Mouse (Mus musculus) induced T-regulatory cell, adult 2 months (primary cell): ENCODE data around the gene Pkp1.
A peak's percentile ranks its signal among the peaks of the same experiment; 100 is the strongest.

Experiments used
- DNase-seq: peaks from one replicate; pipeline ENCODE4 v3.0.0-alpha.2; 2012; ENCODE audit warnings: low read depth

Gene Pkp1

GRCm38 (mm10) chr1:135856070-135856469 is 62.9 kb downstream of the Pkp1 start:
- no peak for DNase-seq

GRCm38 (mm10) chr1:135855344-135855687 is 63.7 kb downstream of the Pkp1 start:
- no peak for DNase-seq

- DNase-seq, result no peak
These were observed 64.2 kb downstream of the Pkp1 start for GRCm38 (mm10) chr1:135854591-135855343.

GRCm38 (mm10) chr1:135853200-135853599 is 65.8 kb downstream of the Pkp1 start:
- no peak for DNase-seq

GRCm38 (mm10) chr1:135852044-135852756 is 66.8 kb downstream of the Pkp1 start:
- DNase-seq, result no peak

GRCm38 (mm10) chr1:135850722-135851512 is 68.1 kb downstream of the Pkp1 start:
- no peak for DNase-seq

GRCm38 (mm10) chr1:135847611-135848351 is 71.2 kb downstream of the Pkp1 start:
- DNase-seq, result no peak

- peak; percentile 75 for DNase-seq
These were observed 71.9 kb downstream of the Pkp1 start for GRCm38 (mm10) chr1:135847139-135847562.

- no peak for DNase-seq
These were observed 72.4 kb downstream of the Pkp1 start for GRCm38 (mm10) chr1:135846632-135847031.

- DNase-seq, result no peak
These were observed 74.5 kb downstream of the Pkp1 start for GRCm38 (mm10) chr1:135844481-135844880.

GRCm38 (mm10) chr1:135843519-135844262 is 75.3 kb downstream of the Pkp1 start:
- no peak for DNase-seq

- no peak for DNase-seq
These were observed 78.2 kb downstream of the Pkp1 start for GRCm38 (mm10) chr1:135840675-135841395.

GRCm38 (mm10) chr1:135839065-135839464 is 79.9 kb downstream of the Pkp1 start:
- no peak for DNase-seq

GRCm38 (mm10) chr1:135838626-135839025 is 80.4 kb downstream of the Pkp1 start:
- no peak for DNase-seq

- no peak for DNase-seq
These were observed 83.1 kb downstream of the Pkp1 start, which contains the start of gene Tnnt2 for GRCm38 (mm10) chr1:135835716-135836483. TSS of gene Tnnt2 (plus strand) at chr1:135836354.

- DNase-seq, result no peak
These were observed 84.0 kb downstream of the Pkp1 start for GRCm38 (mm10) chr1:135834983-135835382.

GRCm38 (mm10) chr1:135834206-135834859 is 84.7 kb downstream of the Pkp1 start:
- no peak for DNase-seq

- peak; percentile 84 for DNase-seq
These were observed 90.1 kb downstream of the Pkp1 start for GRCm38 (mm10) chr1:135828918-135829317.

- no peak for DNase-seq
These were observed 97.2 kb downstream of the Pkp1 start for GRCm38 (mm10) chr1:135821780-135822179.
